Mouse (Mus musculus) stomach, postnatal 0 days (tissue): ENCODE data around the gene Klk7. TPM values are rescaled to one million over a fixed set of nuclear protein-coding genes. Genes with fewer than 3 reads are reported as not detected.

Experiments used
- ATAC-seq: fragments of 200-750 bp; cut with Nextera tagmentation; 2 replicates; pipeline ENCODE4 v1.8.0; 2017; ENCODE audit not compliant: low FRiP score, low TSS enrichment
- DNase-seq: peaks from one replicate; pipeline ENCODE4 v3.0.0-alpha.2; 2016; ENCODE audit warnings: low spot score
- H3K27ac ChIP-seq: fragments of 300-500 bp; sonication (generic); replicated peaks from 2 replicates; pipeline ENCODE4 v1.5.1; 2014; ENCODE audit warnings: mild to moderate bottlenecking, control low read depth
- H3K27me3 ChIP-seq: fragments of 300-500 bp; sonication (generic); 2 replicates; pipeline ENCODE4 v1.6.1; 2014; ENCODE audit warnings: low read length; ENCODE audit not compliant: control insufficient read depth, insufficient read depth
- H3K36me3 ChIP-seq: fragments of 300-500 bp; sonication (generic); 2 replicates; pipeline ENCODE4 v1.6.1; 2014; ENCODE audit warnings: low read length, mixed read lengths; ENCODE audit not compliant: control insufficient read depth, insufficient read depth
- H3K4me1 ChIP-seq: fragments of 300-500 bp; sonication (generic); replicated peaks from 2 replicates; pipeline ENCODE4 v1.6.1; 2014; ENCODE audit warnings: antibody characterized with exemption; ENCODE audit not compliant: control insufficient read depth, insufficient read depth
- H3K4me2 ChIP-seq: fragments of 300-500 bp; sonication (generic); replicated peaks from 2 replicates; pipeline ENCODE4 v1.6.1; 2014; ENCODE audit warnings: low read depth, mild to moderate bottlenecking, control low read depth, moderate library complexity
- H3K4me3 ChIP-seq: fragments of 300-500 bp; sonication (generic); 2 replicates; pipeline ENCODE4 v1.5.1; 2014; ENCODE audit warnings: low read depth, low read length, control low read depth
- H3K9ac ChIP-seq: fragments of 300-500 bp; sonication (generic); 2 replicates; pipeline ENCODE4 v1.6.1; 2014; ENCODE audit warnings: mild to moderate bottlenecking, low read length, control low read depth, mixed read lengths
- H3K9me3 ChIP-seq: fragments of 300-500 bp; sonication (generic); 2 replicates; pipeline ENCODE4 v1.6.1; 2016; ENCODE audit warnings: low read length; ENCODE audit not compliant: control insufficient read depth
- CTCF ChIP-seq: IDR thresholded peaks from 2 replicates; pipeline ENCODE4 v1.5.1; 2016; ENCODE audit warnings: antibody characterized with exemption, low read depth, mild to moderate bottlenecking, moderate library complexity
- EP300 ChIP-seq: optimal IDR thresholded peaks from 2 replicates; pipeline ENCODE3; 2016; ENCODE audit warnings: antibody characterized with exemption
- WGBS: fragments of 180-500 bp; shearing (Covaris S2); extraction: QIAGEN DNeasy Blood & Tissue Kit; methylation state at CpG from one replicate; pipeline ENCODE4 v1.1.7; 2014; 5-methylcytosine and 5-hydroxymethylcytosine counted together
- polyA plus RNA-seq: library from polyadenylated mRNA; unstranded; fragments of >200 nt; fragmentation: Nextera tagmentation; extraction: Ambion mirVana; gene quantifications from 2 replicates; pipeline ENCODE4 v1.2.1, GENCODE M21; 2015

The Klk7 gene
- polyA plus RNA-seq, 1 experiment from 2014 or later: 56.8 TPM

- no peak overlapping the region for H3K27ac ChIP-seq
- H3K4me1 ChIP-seq: no peaks in the 10 kb centered on the region
- no peaks in the 10 kb centered on the region for H3K36me3 ChIP-seq
- H3K4me2 ChIP-seq: no peak overlapping the region
- ATAC-seq (no peak), DNase-seq (no peak)
- no peak overlapping the region for H3K9ac ChIP-seq
- no peak for TF ChIP-seq CTCF
- no peak for TF ChIP-seq EP300
- 83% methylated on average over 5 of the region's 5 CpGs for WGBS
- H3K27me3 ChIP-seq: no peaks in the 10 kb centered on the region
- H3K9me3 ChIP-seq: no peaks in the 10 kb centered on the region
- no peak overlapping the region for H3K4me3 ChIP-seq
Observed at GRCm38 (mm10) chr7:43826056-43826455, 15.0 kb downstream of the Klk7 start.

- Histone ChIP-seq H3K9me3 (no peaks in the 10 kb centered on the region), H3K36me3 (no peaks in the 10 kb centered on the region), H3K9ac (no peak overlapping the region), H3K4me2 (no peak overlapping the region), H3K27me3 (no peaks in the 10 kb centered on the region), H3K27ac (no peak overlapping the region), H3K4me3 (no peak overlapping the region), H3K4me1 (no peaks in the 10 kb centered on the region)
- DNase-seq (no peak), ATAC-seq (no peak)
- 48% methylated on average over 4 of the region's 4 CpGs for WGBS
- TF ChIP-seq CTCF (no peak), EP300 (no peak)
Observed at GRCm38 (mm10) chr7:43827706-43828105, 16.6 kb downstream of the Klk7 start.

GRCm38 (mm10) chr7:43829006-43829405 is 17.9 kb downstream of the Klk7 start:
- no peak for ATAC-seq
- H3K9me3 ChIP-seq: no peaks in the 10 kb centered on the region

GRCm38 (mm10) chr7:43841701-43842100 is 30.6 kb downstream of the Klk7 start, which contains the start of gene Klk5:
Gene Klk5 (plus strand): TSS chr7:43841971.
- no peaks in the 10 kb centered on the region for H3K4me1 ChIP-seq
- no peak for ATAC-seq
- no peak within 1 kb of the TSS for H3K9ac ChIP-seq
- no peak for DNase-seq
- H3K4me3 ChIP-seq: no peak within 1 kb of the TSS
- H3K9me3 ChIP-seq: no peaks in the 10 kb centered on the region
- H3K27ac ChIP-seq: no peak within 1 kb of the TSS
- H3K27me3 ChIP-seq: no peaks in the 10 kb centered on the region
- WGBS: 48% methylated on average over 3 of the region's 3 CpGs
- H3K4me2 ChIP-seq: no peak within 1 kb of the TSS
- TF ChIP-seq CTCF (no peak), EP300 (no peak)
- H3K36me3 ChIP-seq: no peaks in the 10 kb centered on the region

More at GRCm38 (mm10) chr7:43829006-43829405, 17.9 kb downstream of the Klk7 start:
- no peak for DNase-seq
- Histone ChIP-seq H3K4me1 (no peaks in the 10 kb centered on the region), H3K4me3 (no peak overlapping the region), H3K27ac (no peak overlapping the region), H3K27me3 (no peaks in the 10 kb centered on the region), H3K4me2 (no peak overlapping the region), H3K9ac (no peak overlapping the region), H3K36me3 (no peaks in the 10 kb centered on the region)
- WGBS: 89% methylated on average over 8 of the region's 8 CpGs
- TF ChIP-seq CTCF: no peak
- TF ChIP-seq EP300: no peak

- no peak overlapping the region for H3K9ac ChIP-seq
- H3K4me1 ChIP-seq: no peaks in the 10 kb centered on the region
- DNase-seq (no peak), ATAC-seq (no peak)
- 84% methylated on average over 4 of the region's 4 CpGs for WGBS
- no peaks in the 10 kb centered on the region for H3K27me3 ChIP-seq
- no peak overlapping the region for H3K4me3 ChIP-seq
- H3K9me3 ChIP-seq: no peaks in the 10 kb centered on the region
- H3K4me2 ChIP-seq: no peak overlapping the region
- H3K36me3 ChIP-seq: no peaks in the 10 kb centered on the region
- TF ChIP-seq CTCF (no peak), EP300 (no peak)
- no peak overlapping the region for H3K27ac ChIP-seq
Observed at GRCm38 (mm10) chr7:43843801-43844200, 32.7 kb downstream of the Klk7 start.

GRCm38 (mm10) chr7:43851616-43852015 is 40.5 kb downstream of the Klk7 start:
- no peaks in the 10 kb centered on the region for H3K4me1 ChIP-seq
- no peak overlapping the region for H3K9ac ChIP-seq
- no peak overlapping the region for H3K4me2 ChIP-seq
- DNase-seq (no peak), ATAC-seq (no peak)
- 87% methylated on average over 6 of the region's 6 CpGs for WGBS
- H3K27ac ChIP-seq: no peak overlapping the region
- H3K9me3 ChIP-seq: no peaks in the 10 kb centered on the region
- H3K4me3 ChIP-seq: no peak overlapping the region
- no peak for TF ChIP-seq CTCF
- no peak for TF ChIP-seq EP300
- H3K36me3 ChIP-seq: no peaks in the 10 kb centered on the region
- H3K27me3 ChIP-seq: no peaks in the 10 kb centered on the region
